Mouse (Mus musculus) gastrocnemius, postnatal 10 days (tissue): ENCODE data around the gene Zdhhc20. TPM values are rescaled to one million over a fixed set of nuclear protein-coding genes. Genes with fewer than 3 reads are reported as not detected.
A peak's percentile ranks its signal among the peaks of the same experiment; 100 is the strongest.
"Not testable (repeated sequence)": the region's sequence is repeated elsewhere in the genome, so short reads cannot be mapped to it uniquely, and the experiment has no call there.

ENCODE experiments used
- DNase-seq: peaks from one replicate; pipeline ENCODE4 v3.0.0; 2021; ENCODE audit warnings: mixed read lengths
- total RNA-seq, 2 experiments: library from RNA; stranded (reverse); gene quantifications; 2 replicates each; pipeline ENCODE4 v1.2.3; 2021

The Zdhhc20 gene
- total RNA-seq, 2 experiments from 2014 or later: 15.0 to 19.2 TPM

GRCm38 (mm10) chr14:57892961-57893360 is 2.9 kb upstream of the Zdhhc20 start:
- DNase-seq: no peak

GRCm38 (mm10) chr14:57889541-57890010 is 500 bp downstream of the Zdhhc20 start:
- DNase-seq: peak; percentile 51

- peak; percentile 27 for DNase-seq
Observed at GRCm38 (mm10) chr14:57887171-57887570, 2.9 kb downstream of the Zdhhc20 start.

DNA sequence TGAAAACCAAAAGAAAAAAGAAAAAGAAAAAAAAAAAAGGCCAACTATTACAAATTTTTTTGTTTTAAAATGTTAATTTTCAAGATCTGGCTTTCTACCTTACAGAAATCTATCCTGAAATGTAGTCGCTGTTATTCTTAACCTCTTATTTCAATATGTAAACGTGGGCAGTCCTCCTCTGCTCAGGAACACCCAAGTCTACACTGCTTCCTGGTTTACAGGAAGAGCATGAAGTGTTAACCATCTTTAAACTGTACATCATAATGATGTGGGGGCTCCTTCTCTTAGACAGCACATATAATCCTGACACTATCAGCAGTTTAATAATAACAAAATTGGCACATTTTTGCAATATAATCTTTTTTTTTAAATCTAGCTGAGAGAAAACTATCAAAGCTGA is 4.0 kb downstream of the Zdhhc20 start:
- DNase-seq: no peak

DNA sequence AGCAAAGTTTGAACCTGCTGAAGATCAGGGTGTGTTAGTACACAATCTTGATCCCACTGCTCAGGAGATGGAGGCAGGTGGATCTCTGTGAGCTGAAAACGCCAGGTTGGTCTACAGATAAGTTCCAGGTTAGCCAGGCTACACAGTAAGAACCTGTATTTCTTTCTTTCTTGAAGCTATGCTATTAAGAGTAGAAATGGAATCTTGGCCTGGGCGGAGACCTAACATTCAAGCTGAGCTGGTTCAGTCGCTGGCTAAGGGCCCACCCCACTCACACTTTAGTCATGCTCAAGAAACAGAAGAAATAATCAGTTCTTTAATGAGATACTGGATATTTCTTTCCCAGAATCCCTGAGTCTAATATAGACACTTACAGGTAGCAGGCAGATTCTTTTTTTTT is 6.7 kb downstream of the Zdhhc20 start:
- DNase-seq: no peak

GRCm38 (mm10) chr14:57882720-57883119 is 7.4 kb downstream of the Zdhhc20 start:
- no peak for DNase-seq

DNA sequence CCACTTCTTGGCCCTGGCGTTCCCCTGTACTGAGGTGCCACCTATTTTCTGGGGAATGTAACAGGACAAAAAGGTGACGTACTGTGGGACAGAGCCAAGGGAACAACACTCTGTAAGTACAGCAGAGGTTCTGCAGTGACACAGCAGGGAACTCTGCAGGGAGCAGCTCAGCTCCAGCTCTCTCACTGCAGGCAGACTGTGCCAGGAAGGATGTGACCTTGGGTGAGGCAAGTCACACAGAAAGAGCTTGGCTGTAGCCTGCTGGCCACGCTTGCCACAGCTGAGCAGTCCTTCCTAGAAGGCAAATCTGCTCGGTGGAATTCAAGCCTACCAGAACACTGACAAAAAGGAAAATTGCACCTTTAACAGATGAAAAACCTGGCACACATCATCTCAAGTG is 8.3 kb downstream of the Zdhhc20 start:
- DNase-seq: peak; percentile 49

GRCm38 (mm10) chr14:57881074-57881473 is 9.0 kb downstream of the Zdhhc20 start:
- no peak for DNase-seq

DNA sequence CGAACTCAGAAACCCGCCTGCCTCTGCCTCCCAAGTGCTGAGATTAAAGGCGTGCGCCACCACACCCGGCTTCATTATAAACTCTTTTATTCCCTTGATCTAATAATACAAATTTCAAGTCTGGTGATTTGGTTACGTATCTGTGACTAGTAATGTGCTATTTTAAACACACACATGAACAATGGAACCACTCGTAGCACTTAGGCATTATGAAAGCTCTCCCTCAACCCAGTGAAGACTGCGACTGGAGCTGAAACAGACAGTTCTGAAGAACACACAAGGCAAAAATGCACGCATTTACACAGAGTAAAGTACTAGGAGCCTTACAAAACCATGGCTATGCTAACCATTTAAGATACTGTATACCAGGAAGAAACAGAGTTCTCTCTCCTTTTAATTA is 12.2 kb downstream of the Zdhhc20 start:
- no peak for DNase-seq

GRCm38 (mm10) chr14:57866676-57867276 is 23.3 kb downstream of the Zdhhc20 start:
- no peak for DNase-seq

GRCm38 (mm10) chr14:57865256-57865655 is 24.8 kb downstream of the Zdhhc20 start:
- no peak for DNase-seq

DNA sequence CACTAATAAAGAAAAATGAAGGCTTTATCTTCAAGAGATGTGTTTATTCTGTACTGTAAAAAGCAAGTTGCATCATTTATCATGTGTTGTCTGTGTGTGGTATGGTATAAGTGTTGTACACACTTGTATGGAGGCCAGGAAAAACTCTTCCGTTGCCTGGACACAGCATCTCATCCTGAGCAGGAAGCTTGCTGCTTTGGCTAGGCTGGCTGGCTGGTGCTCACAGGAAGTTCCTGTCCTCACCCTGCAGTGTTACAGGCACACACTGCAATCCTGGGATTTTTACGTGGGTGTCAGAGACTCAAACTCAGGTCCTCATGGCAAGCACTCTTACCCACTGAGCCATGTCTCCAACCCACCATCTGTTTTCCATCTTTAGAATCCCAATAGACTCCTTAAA is 26.9 kb downstream of the Zdhhc20 start:
- no peak for DNase-seq

DNA sequence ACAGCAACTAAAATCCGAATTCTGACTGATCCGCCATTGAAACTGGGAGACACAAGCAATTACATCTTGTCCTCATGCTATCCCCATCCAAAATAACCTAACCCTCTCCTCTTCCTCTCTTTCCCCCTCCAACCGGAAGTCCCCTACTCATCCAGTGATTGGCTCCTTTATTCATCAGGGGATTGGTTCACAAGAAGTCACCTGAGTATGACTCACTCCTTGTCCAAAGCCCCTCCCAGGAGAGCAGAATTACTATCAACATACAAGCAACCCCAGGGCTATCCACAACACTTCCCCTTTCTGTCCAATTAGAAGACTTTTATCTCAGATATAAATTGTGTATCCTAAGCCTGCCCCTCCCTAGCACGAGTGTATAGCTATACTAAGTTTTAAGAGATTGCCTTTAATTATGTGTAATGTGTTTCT is 28.1 kb downstream of the Zdhhc20 start:
- no peak for DNase-seq

- no peak for DNase-seq
Observed at GRCm38 (mm10) chr14:57859520-57859919, 30.6 kb downstream of the Zdhhc20 start.

GRCm38 (mm10) chr14:57858601-57859000 is 31.5 kb downstream of the Zdhhc20 start:
- DNase-seq: no peak

- not testable (repeated sequence) for DNase-seq
Observed at GRCm38 (mm10) chr14:57856037-57856436, 34.0 kb downstream of the Zdhhc20 start.

DNA sequence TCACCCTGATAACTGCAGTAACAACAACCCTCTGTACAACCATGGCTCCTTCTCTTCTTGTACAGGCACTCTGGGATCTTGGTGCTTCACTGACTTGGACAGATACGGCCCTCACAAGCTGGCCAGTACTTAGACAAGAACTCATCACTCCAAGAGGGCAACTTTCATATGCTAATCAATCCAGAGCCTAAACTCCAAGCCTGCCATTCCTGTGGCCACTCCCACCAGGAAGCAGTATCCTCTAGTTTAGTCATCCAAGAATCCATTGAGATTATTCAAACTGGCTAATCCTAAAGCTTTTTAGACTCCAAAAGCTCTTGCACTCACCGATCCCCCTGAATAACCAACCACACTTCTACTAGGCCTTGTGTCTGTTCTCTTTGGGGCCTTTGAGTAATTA is 37.1 kb downstream of the Zdhhc20 start:
- DNase-seq: no peak

DNA sequence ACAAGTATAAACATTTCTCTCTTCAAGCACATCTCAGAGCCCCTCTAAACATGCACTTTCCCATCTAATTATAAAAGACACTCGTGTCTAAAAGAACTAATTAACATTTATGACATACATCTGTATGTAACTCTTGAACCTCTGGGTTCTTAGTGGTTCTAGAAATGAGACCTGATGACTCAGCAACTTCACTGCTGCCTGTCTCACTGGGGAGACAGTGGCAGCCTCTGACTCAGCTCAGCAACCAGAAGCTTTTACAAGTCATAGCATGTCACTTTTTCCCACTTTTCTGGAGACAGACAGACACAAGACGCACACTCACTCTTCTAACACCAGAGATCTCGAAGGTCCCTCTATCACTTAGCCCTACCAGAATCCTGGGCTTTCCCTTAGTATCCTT is 39.7 kb downstream of the Zdhhc20 start:
- no peak for DNase-seq

DNA sequence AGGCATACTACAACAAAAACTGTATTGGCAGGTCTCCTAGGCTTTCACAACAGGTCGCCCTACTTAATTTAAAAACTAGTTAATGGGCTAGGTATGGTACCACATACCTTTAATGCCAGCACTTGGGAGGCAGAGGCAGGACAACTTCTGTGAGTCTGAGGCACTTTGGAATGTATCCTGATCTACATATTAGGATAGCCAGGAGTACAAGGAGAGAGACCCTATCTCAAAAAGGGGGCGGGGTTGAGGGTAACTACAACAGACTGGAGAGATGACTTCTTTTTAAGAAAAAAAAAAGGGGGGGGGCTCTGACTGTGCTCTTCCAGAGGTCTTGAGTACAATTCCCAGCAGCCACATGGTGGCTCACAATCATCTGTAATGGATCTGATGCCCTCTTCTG is 41.4 kb downstream of the Zdhhc20 start:
- no peak for DNase-seq

GRCm38 (mm10) chr14:57848061-57848460 is 42.0 kb downstream of the Zdhhc20 start:
- not testable (repeated sequence) for DNase-seq

- DNase-seq: no peak
Observed at GRCm38 (mm10) chr14:57844535-57844934, 45.5 kb downstream of the Zdhhc20 start.

- DNase-seq: no peak
Observed at GRCm38 (mm10) chr14:57835157-57835556, 54.9 kb downstream of the Zdhhc20 start.

DNA sequence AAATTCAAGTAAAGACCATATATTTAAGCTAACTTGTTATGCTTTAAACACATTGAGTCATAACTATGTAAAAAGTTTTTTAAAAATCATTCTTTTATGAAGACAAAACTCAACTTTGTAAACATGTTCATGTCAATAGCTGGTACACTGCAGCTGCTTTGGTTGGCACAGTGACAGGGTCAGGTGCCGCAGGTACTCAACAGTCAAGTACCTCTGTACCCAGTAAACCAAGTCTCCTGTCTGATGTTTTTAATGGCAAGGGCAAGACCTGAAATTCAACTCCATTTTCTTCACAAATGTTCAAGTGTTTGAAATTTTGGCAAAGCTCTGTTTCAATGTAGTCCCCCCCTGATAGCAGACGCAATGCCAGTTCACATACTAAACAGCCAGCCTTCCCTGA is 56.5 kb downstream of the Zdhhc20 start:
- no peak for DNase-seq

GRCm38 (mm10) chr14:57827284-57827683 is 62.8 kb downstream of the Zdhhc20 start:
- no peak for DNase-seq
